Mouse (Mus musculus) stomach, postnatal 0 days (tissue): Measurements from ENCODE around the gene Lipt1. TPM values are rescaled to one million over a fixed set of nuclear protein-coding genes. Genes with fewer than 3 reads are reported as not detected.
A peak's percentile ranks its signal among the peaks of the same experiment; 100 is the strongest.

Experiments
- ATAC-seq: fragments of 200-750 bp; cut with Nextera tagmentation; 2 replicates; pipeline ENCODE4 v1.8.0; 2017; ENCODE audit not compliant: low FRiP score, low TSS enrichment
- DNase-seq: peaks from one replicate; pipeline ENCODE4 v3.0.0-alpha.2; 2016; ENCODE audit warnings: low spot score
- H3K27ac ChIP-seq: fragments of 300-500 bp; sonication (generic); replicated peaks from 2 replicates; pipeline ENCODE4 v1.5.1; 2014; ENCODE audit warnings: mild to moderate bottlenecking, control low read depth
- H3K27me3 ChIP-seq: fragments of 300-500 bp; sonication (generic); 2 replicates; pipeline ENCODE4 v1.6.1; 2014; ENCODE audit warnings: low read length; ENCODE audit not compliant: control insufficient read depth, insufficient read depth
- H3K36me3 ChIP-seq: fragments of 300-500 bp; sonication (generic); 2 replicates; pipeline ENCODE4 v1.6.1; 2014; ENCODE audit warnings: low read length, mixed read lengths; ENCODE audit not compliant: control insufficient read depth, insufficient read depth
- H3K4me1 ChIP-seq: fragments of 300-500 bp; sonication (generic); replicated peaks from 2 replicates; pipeline ENCODE4 v1.6.1; 2014; ENCODE audit warnings: antibody characterized with exemption; ENCODE audit not compliant: control insufficient read depth, insufficient read depth
- H3K4me2 ChIP-seq: fragments of 300-500 bp; sonication (generic); replicated peaks from 2 replicates; pipeline ENCODE4 v1.6.1; 2014; ENCODE audit warnings: low read depth, mild to moderate bottlenecking, control low read depth, moderate library complexity
- H3K4me3 ChIP-seq: fragments of 300-500 bp; sonication (generic); 2 replicates; pipeline ENCODE4 v1.5.1; 2014; ENCODE audit warnings: low read depth, low read length, control low read depth
- H3K9ac ChIP-seq: fragments of 300-500 bp; sonication (generic); 2 replicates; pipeline ENCODE4 v1.6.1; 2014; ENCODE audit warnings: mild to moderate bottlenecking, low read length, control low read depth, mixed read lengths
- H3K9me3 ChIP-seq: fragments of 300-500 bp; sonication (generic); 2 replicates; pipeline ENCODE4 v1.6.1; 2016; ENCODE audit warnings: low read length; ENCODE audit not compliant: control insufficient read depth
- CTCF ChIP-seq: IDR thresholded peaks from 2 replicates; pipeline ENCODE4 v1.5.1; 2016; ENCODE audit warnings: antibody characterized with exemption, low read depth, mild to moderate bottlenecking, moderate library complexity
- EP300 ChIP-seq: optimal IDR thresholded peaks from 2 replicates; pipeline ENCODE3; 2016; ENCODE audit warnings: antibody characterized with exemption
- WGBS: fragments of 180-500 bp; shearing (Covaris S2); extraction: QIAGEN DNeasy Blood & Tissue Kit; methylation state at CpG from one replicate; pipeline ENCODE4 v1.1.7; 2014; 5-methylcytosine and 5-hydroxymethylcytosine counted together
- polyA plus RNA-seq: library from polyadenylated mRNA; unstranded; fragments of >200 nt; fragmentation: Nextera tagmentation; extraction: Ambion mirVana; gene quantifications from 2 replicates; pipeline ENCODE4 v1.2.1, GENCODE M21; 2015

Gene Lipt1
- polyA plus RNA-seq, 1 experiment from 2014 or later, result 6.6 TPM

DNA sequence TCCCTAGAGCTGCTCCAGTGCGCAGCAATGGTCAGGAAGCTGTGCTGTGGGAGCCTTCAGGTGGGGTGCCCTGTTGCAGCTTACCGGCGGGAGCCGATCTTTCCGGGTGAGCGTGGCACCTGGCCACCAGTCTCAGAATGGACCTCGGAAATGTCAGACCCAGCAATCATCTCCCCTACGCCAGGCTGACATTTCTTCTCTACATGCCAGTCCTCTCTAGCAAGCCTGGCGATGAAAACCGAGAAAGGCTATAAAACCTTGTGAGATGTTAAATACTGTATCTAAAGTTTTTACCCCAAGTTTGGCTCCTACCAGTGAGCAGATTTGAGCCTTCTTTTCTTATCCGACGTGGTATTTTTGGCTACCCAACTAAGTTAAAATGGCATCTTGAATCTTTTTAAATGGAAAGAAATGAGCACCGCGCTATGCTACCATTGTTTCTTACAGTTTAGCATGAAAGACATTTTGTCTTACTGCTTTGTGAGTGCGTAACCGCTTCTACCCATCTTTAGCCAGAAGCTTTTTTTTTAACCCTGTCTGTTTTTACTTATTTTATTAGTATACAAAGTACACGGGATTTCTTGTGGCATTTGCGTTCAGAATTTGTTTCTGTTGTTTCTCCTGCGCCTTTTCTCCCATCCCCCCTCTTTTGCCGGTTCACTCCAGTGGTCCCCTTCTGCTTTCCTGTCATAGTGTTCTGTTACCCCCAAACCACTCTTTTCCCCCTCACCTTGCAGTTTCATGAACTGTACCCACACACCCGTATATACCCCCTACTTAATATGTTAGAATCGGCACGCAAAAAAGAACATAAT lies 5.9 kb upstream of the Lipt1 start:
- ATAC-seq (no peak), DNase-seq (no peak)
- H3K36me3 ChIP-seq, result no peaks in the 10 kb centered on the region
- H3K4me2 ChIP-seq, result peak overlapping the region; percentile 90
- H3K4me1 ChIP-seq, result no peaks in the 10 kb centered on the region
- peak overlapping the region; percentile 87 for H3K27ac ChIP-seq
- TF ChIP-seq EP300 (no peak), CTCF (no peak)
- H3K9ac ChIP-seq, result peak overlapping the region; percentile 67
- H3K9me3 ChIP-seq, result no peaks in the 10 kb centered on the region
- 9% methylated on average over 23 of the region's 23 CpGs for WGBS
- H3K4me3 ChIP-seq, result peak overlapping the region; percentile 63
- no peaks in the 10 kb centered on the region for H3K27me3 ChIP-seq

- 83% methylated on average over 6 of the region's 6 CpGs for WGBS
- TF ChIP-seq CTCF (no peak), EP300 (no peak)
- no peaks in the 10 kb centered on the region for H3K36me3 ChIP-seq
- H3K9ac ChIP-seq, result peak within 1 kb of the TSS; percentile 67
- no peaks in the 10 kb centered on the region for H3K27me3 ChIP-seq
- H3K4me2 ChIP-seq, result peak within 1 kb of the TSS; percentile 90
- ATAC-seq, result no peak
- no peak for DNase-seq
- peak within 1 kb of the TSS; percentile 63 for H3K4me3 ChIP-seq
- no peaks in the 10 kb centered on the region for H3K9me3 ChIP-seq
- H3K4me1 ChIP-seq, result no peaks in the 10 kb centered on the region
- H3K27ac ChIP-seq, result peak within 1 kb of the TSS; percentile 87
Observed at GRCm38 (mm10) chr1:37866286-37866685, 5.3 kb upstream of the Lipt1 start, which contains the start of gene Tsga10. Tsga10 (minus strand) TSS chr1:37866429.

GRCm38 (mm10) chr1:37867056-37867455 lies 4.5 kb upstream of the Lipt1 start:
- H3K9ac ChIP-seq, result no peak overlapping the region
- no peak overlapping the region for H3K4me2 ChIP-seq
- H3K9me3 ChIP-seq, result no peaks in the 10 kb centered on the region
- DNase-seq (peak; percentile 68), ATAC-seq (no peak)
- no peak overlapping the region for H3K4me3 ChIP-seq
- TF ChIP-seq CTCF, result peak; percentile 81
- TF ChIP-seq EP300, result no peak
- no peak overlapping the region for H3K27ac ChIP-seq
- no peaks in the 10 kb centered on the region for H3K36me3 ChIP-seq
- no peaks in the 10 kb centered on the region for H3K4me1 ChIP-seq
- 73% methylated on average over 1 of the region's 1 CpGs for WGBS
- H3K27me3 ChIP-seq, result no peaks in the 10 kb centered on the region

DNA sequence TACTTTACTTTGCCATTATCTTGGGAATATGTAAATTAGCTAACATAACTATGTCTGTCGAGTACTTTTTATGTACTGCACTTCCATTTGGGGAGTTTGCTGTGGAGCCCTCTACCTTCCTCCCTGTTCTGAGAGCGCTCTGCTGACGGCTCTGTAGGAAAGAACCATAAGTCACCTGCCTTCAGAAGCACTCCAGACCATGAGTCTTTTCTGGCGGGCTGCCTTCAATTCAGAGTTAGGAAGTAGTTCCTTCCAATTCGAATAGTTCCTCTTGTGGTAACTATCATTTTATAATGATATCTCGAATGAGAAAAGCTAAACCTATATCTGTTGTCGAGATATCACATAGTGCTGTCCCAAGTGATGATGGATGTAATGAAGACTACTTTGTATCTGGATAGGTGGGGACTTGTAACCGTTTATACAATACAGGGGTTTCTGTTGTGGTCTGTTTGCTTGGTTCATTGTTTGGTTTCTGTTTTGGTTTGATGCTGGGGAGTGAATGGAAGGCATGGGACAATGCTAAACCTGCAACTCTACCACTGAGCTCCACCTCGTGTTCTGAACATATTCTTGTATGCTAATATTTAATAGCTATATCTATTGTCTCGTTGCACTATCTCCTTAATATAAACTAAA lies 3.7 kb upstream of the Lipt1 start:
- H3K4me1 ChIP-seq, result no peaks in the 10 kb centered on the region
- no peak overlapping the region for H3K9ac ChIP-seq
- H3K27ac ChIP-seq, result no peak overlapping the region
- DNase-seq, result no peak
- ATAC-seq, result no peak
- no peak overlapping the region for H3K4me2 ChIP-seq
- H3K9me3 ChIP-seq, result no peaks in the 10 kb centered on the region
- H3K4me3 ChIP-seq, result no peak overlapping the region
- TF ChIP-seq EP300 (no peak), CTCF (no peak)
- WGBS, result 66% methylated on average over 10 of the region's 10 CpGs
- H3K27me3 ChIP-seq, result no peaks in the 10 kb centered on the region
- no peaks in the 10 kb centered on the region for H3K36me3 ChIP-seq

DNA sequence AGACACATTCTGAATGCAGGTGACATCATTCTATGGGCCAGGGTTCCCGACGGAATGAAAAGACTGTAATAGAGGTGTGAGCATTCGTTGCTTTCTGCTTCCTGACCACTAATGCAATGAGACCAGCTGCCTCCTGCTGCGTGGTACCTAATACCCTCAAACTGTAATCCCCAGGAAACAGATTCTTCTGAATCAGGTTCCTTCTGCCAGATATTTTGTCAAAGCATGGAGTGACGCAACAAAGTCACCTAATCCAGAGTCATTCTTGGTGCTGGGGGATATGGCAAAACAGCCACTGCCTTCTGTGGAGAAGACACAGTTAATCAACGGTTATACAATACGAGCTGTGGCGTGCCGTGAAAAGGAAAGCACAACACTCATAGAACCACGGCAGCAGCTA lies 2.9 kb upstream of the Lipt1 start:
- no peak overlapping the region for H3K4me2 ChIP-seq
- H3K9ac ChIP-seq, result no peak overlapping the region
- ATAC-seq (no peak), DNase-seq (no peak)
- no peaks in the 10 kb centered on the region for H3K9me3 ChIP-seq
- no peak overlapping the region for H3K27ac ChIP-seq
- H3K27me3 ChIP-seq, result no peaks in the 10 kb centered on the region
- no peaks in the 10 kb centered on the region for H3K36me3 ChIP-seq
- TF ChIP-seq EP300 (no peak), CTCF (no peak)
- H3K4me3 ChIP-seq, result no peak overlapping the region
- WGBS, result 61% methylated on average over 10 of the region's 10 CpGs
- H3K4me1 ChIP-seq, result no peaks in the 10 kb centered on the region

GRCm38 (mm10) chr1:37869362-37869761 lies 2.2 kb upstream of the Lipt1 start:
- 34% methylated on average over 2 of the region's 2 CpGs for WGBS
- Histone ChIP-seq H3K27ac (no peak overlapping the region), H3K4me2 (no peak overlapping the region), H3K27me3 (no peaks in the 10 kb centered on the region), H3K9me3 (no peaks in the 10 kb centered on the region), H3K4me3 (no peak overlapping the region), H3K9ac (no peak overlapping the region), H3K36me3 (no peaks in the 10 kb centered on the region), H3K4me1 (no peaks in the 10 kb centered on the region)
- TF ChIP-seq CTCF (no peak), EP300 (no peak)
- ATAC-seq, result no peak
- DNase-seq, result no peak
